Mouse (Mus musculus) mammary gland, adult 2 months (tissue): Measurements from ENCODE around the gene Olfr860. TPM values are rescaled to one million over a fixed set of nuclear protein-coding genes. Genes with fewer than 3 reads are reported as not detected.

Experiments used
- polyA plus RNA-seq: library from polyadenylated mRNA; depleted of rRNA; stranded (reverse); fragments of >200 nt; gene quantifications from 2 replicates; pipeline ENCODE4 v1.2.3, GENCODE M21; 2012; ENCODE audit warnings: low replicate concordance; rRNA removed

The Olfr860 gene
- not detected in 2 replicates for polyA plus RNA-seq

DNA sequence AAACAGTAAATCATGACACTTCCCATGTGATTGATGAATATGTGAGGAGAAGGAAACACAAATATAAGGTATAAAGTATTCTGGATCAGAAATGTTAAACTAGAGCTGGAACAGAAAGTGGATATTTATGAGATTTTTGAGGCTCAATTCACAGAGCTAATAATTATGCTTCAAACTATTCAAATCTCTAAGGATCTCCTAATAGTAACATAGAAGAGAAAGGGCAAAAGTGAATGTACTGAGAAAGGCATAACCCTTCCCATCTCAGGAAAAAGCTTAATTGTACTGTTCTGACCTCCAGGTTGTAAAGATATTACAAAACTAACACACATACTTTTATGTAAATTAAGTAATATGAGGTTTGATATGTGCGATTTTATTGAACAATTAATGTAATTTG, at the start of gene Olfr860:
TSS of gene Olfr860 (minus strand) at position 101 of the 400 bp plus-strand sequence.

DNA sequence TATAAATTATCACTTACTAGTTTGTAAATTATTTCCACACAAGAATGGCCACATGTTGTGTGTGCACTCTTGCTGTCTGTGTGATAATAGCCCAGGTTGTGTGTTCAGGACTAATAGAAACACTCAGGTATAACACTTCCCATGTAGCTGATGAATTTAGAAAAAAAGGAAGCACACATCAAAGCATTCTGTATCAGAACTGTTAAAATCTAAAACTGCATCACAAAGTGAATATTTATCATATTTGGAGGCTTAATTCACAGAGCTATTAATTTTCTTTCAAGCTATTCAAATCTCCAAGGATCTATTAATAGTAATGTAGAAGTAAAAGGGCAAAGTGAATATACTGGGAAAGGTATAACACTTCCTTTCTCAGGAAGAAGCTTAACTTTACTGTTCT, 38.4 kb upstream of the Olfr860 start, which contains the start of gene Olfr862:
TSS of gene Olfr862 (minus strand) at position 101 of the 400 bp plus-strand sequence.

DNA sequence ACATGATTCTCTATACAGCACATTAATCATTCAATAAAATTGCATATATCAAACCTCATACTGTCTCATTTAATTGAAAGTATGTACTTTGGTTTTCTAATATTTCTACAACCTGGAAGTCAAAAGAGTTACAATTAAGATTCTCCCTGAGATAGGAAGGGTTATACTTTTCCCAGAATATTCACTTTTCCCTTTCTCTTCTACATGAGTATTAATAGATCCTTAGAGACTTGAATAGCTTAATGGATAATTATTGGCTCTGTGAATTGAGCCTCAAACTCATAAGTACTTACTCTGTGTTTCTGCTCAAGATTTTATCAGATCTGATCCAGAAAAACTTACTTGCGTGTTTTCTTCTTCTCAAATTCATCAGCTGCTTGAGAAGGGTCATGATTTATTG, 44.9 kb downstream of the Olfr860 start, which contains the start of gene Olfr859:
TSS of gene Olfr859 (plus strand) at position 301 of the 400 bp plus-strand sequence.

Other genes with a start within 250 kb of the Olfr860 start
- 5.2 and 13.6 TPM in 2 replicates for gene Zfp317, start 227.6 kb downstream of the Olfr860 start, polyA plus RNA-seq
- 0.13 TPM in 1 of 2 replicates, not detected in the other for gene Olfr857, start 140.3 kb downstream of the Olfr860 start, polyA plus RNA-seq
- gene Olfr58, start 69.5 kb downstream of the Olfr860 start, polyA plus RNA-seq, result not detected in 2 replicates
- not detected in 2 replicates for gene Olfr859, start 44.8 kb downstream of the Olfr860 start, polyA plus RNA-seq
- gene Olfr862, start 38.3 kb upstream of the Olfr860 start, polyA plus RNA-seq, result not detected in 2 replicates
- not detected in 2 replicates for gene Olfr77, start 67.1 kb upstream of the Olfr860 start, polyA plus RNA-seq
- gene Olfr866, start 178.3 kb upstream of the Olfr860 start, polyA plus RNA-seq, result not detected in 2 replicates
- gene Olfr867, start 207.8 kb upstream of the Olfr860 start, polyA plus RNA-seq, result not detected in 2 replicates
- gene Olfr868, start 248.9 kb upstream of the Olfr860 start, polyA plus RNA-seq, result not detected in 2 replicates